Mouse (Mus musculus): ENCODE results near the gene Pigu. TPM values are rescaled to one million over a fixed set of nuclear protein-coding genes. Genes with fewer than 3 reads are reported as not detected.

Gene Pigu
- total RNA-seq, 2 experiments from 2014 or later = 26.7 to 29.0 TPM

DNA sequence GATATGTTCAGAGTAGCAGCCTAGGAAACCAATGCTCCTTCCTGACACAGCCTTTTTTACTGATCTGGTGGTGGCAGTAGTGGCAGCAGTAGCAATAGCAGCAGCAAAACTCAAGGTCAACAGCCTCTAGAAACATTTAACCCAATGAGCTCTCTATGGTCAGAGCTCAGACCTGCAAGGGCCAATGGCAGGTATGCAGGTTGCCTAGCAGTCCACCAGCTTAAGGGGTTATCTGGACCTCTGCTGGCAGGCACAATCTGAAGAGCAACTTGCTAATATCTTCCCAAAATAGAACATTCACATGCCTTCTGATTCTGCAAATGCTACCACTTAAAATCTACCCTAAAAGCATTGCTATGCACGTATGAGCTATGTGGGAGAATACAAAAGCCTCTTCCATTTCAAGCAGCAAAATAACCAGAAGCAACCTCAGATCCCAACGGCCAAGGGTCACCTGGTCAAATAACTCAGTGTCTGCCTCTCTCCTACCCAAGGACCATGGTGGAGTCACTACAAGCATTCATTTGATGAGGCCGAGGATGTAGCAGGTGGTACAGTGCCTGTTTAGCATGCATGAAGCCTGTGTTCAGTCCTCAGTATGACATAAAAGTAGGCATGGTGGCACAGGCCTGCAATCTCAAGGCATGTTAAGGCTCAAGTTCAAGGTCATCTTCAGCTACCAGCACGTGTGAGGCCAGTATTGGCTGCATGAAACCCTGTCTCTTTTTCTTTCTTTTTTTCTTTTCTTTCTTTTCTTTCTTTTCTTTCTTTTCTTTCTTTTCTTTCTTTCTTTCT is 69.6 kb downstream of the Pigu start:
- DNase-seq = no peak

DNA sequence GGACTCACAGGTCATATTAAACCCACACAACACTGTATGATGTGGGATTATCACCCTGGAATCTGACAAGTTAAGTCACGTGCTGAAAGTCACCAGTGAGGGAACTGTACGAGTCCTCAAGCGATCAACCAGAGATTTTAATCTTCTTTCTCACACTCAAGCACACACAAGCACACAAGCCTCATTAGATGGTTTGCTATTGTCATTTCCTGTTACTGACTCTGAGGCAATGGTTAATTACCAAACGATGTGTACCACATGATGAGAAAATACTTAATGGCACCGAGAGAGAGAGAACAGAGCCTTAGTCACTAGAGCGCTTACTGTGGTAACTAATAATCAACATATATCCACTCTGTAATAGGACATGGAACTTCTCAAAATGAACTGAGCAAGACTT is 71.5 kb downstream of the Pigu start:
- DNase-seq = no peak

GRCm38 (mm10) chr2:155284647-155285046 is 72.6 kb downstream of the Pigu start:
- no peak for DNase-seq

DNA sequence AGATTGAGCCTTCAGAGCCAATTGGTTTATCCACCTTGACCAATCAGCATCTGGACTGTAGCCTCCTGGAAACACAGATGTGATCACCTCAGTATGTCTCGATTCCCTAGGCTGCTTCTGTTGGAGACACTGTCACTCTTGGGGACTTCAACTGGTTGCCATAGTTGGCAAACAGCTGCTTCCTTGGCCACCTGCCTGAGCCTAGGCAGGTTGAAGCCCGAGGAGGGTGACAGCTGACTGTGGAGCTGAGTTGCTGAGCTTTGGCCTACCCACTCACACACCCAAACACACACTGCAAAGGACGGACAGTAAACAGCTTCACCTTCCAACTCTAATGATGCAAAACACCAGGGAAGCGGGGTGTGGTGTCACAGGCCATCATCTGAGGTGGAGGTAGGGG is 73.4 kb downstream of the Pigu start:
- DNase-seq = no peak

- no peak for DNase-seq
Measured at GRCm38 (mm10) chr2:155280116-155280515, 77.1 kb downstream of the Pigu start.

- DNase-seq = no peak
Measured at GRCm38 (mm10) chr2:155279163-155279562, 78.1 kb downstream of the Pigu start.

GRCm38 (mm10) chr2:155278361-155278760 is 78.9 kb downstream of the Pigu start:
- no peak for DNase-seq

GRCm38 (mm10) chr2:155277721-155278120 is 79.5 kb downstream of the Pigu start:
- DNase-seq = no peak

DNA sequence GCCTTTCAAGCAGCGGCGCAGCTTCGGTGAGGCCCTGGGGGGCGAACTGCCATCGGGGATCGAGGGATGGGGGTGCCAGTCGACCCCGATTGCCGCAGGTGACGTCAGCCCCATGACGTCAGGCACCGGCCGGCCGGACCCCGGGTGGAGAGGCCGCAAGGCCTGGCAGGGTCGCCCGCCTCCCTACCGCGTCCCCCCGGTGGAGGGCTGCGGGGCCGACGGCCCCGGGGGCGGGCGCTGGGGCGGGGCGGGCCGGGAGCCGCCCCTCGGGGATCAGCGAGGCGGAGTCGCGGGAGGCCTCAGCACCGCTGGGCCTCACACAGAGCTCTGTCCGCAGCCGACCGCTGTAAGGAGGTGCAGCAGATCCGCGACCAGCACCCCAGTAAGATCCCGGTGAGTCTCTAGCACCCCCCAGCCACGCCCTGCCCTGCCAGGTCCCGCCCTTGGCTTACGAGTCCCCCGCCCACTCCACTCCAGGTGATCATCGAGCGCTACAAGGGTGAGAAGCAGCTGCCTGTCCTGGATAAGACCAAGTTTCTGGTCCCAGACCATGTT is 80.5 kb downstream of the Pigu start:
- DNase-seq = peak in 1 of 2 experiments; percentile 59

DNA sequence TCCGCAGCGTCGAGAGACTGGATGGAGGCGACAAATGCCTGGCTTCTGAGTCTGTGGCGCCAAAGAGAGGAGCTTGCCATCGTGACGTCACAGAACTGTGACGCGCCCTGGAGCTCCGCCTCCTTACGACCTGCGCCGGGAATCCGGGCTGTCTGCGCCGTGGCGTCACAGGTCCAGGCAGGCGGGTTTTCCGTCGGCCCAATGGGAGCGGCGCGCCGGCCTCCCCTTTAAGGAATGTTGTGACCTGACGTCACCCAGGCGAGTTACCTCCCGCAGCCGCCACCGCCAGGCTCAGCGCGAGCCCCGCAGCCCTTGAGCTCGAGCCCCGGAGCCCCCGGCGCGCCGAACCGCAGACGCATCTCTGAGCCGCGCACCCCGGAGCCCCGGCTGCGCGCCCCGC is 81.0 kb downstream of the Pigu start, which contains the start of gene Map1lc3a:
Gene Map1lc3a, plus strand, starts transcription at position 103 of the 400 bp plus-strand sequence.
- peak; percentile 97 for DNase-seq

DNA sequence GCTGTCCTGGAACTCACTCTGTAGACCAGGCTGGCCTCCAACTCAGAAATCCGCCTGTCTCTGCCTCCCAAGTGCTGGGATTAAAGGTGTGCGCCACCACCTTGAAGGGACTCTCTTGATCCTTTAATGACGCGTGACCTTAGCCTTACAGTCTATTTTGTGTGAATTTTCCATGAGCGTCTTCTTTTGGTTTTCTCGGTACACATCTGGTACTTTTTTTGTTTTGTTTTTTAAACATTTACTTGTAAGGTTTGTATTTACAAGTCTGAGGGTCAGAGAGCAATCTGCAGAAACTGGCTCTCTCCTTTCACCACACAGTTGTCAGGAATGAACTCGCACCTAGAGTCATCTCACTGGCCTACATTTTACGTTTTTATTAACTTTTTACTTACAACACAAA is 83.6 kb downstream of the Pigu start:
- DNase-seq = no peak

DNA sequence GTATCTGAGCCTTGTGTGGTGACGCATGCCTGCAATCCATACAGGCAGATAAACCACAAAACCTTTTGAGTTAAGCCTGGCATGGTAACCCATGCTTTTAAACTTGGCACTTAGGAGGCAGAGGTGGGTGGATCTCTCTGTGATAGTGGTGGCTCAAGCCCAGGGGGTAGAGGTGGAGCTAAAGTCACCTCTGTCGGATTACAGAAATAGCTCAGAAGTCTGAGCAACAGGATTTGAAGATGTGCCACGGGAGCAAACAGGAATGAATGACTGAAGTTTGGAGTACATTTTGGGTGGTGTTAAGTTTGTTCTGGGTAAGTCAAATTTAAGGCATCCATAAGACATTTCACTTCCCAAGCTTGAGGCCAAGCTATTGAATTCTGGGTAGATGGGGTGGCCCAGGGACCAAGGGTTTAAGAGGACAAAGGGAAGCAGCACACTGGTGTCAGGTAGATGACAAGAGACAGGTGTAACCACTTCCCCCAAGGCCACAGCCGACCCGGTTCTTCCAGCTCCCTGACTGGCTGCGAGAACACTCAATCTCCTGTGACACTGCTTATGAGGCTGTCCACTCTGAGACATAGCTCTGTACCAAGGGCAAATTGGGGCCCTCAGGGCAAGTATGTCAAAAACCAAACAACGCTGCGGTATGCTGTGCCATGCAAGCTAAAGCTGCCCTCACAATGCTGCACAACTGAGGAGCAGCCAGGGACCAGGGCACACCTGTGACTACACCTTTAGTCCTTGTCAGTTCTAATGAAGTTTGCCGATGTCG is 84.6 kb downstream of the Pigu start:
- DNase-seq = no peak

DNA sequence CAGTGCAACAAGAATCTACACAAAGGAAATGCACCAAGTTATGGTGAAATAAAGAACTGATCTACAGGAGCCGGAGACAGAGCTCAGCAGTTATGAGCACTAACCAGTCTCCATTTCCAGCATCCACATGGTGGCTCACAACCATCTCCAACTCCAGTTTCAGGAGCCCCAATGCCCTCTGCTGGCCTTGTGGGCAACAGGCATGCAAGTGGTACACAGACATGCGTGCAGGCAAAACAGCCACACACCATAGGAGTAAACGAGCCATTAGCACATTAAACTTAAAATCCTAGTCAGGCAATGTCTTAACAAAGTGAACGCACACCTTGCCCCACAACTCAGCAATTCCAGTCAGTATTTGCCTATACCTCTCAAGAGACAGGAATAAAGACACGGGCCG is 85.3 kb downstream of the Pigu start:
- no peak for DNase-seq

GRCm38 (mm10) chr2:155266896-155267295 is 90.3 kb downstream of the Pigu start:
- no peak for DNase-seq

- no peak for DNase-seq
Measured at GRCm38 (mm10) chr2:155265526-155265925, 91.7 kb downstream of the Pigu start.

- no peak for DNase-seq
Measured at GRCm38 (mm10) chr2:155249588-155249987, 107.6 kb downstream of the Pigu start.

- no peak for DNase-seq
Measured at GRCm38 (mm10) chr2:155248718-155249117, 108.5 kb downstream of the Pigu start.

DNA sequence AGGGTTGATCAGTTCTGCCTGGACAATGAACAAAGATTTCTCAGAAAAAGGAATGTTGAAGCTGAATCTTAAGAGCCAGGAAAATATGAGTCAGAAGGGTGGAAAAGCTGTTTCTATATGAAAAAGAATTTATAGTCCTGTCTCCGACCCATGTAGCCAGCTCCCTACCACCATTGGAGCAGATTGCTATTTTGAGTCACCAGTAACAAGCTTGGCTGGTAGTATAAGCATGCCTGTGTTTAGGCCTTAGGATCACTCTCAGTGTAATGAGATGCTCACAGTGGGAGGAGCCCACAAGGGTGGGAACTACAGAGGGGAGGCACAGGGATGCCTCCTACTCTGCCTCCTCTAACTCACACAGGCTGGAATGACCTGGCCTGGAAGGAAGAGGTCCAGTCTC is 109.0 kb downstream of the Pigu start:
- no peak for DNase-seq

DNA sequence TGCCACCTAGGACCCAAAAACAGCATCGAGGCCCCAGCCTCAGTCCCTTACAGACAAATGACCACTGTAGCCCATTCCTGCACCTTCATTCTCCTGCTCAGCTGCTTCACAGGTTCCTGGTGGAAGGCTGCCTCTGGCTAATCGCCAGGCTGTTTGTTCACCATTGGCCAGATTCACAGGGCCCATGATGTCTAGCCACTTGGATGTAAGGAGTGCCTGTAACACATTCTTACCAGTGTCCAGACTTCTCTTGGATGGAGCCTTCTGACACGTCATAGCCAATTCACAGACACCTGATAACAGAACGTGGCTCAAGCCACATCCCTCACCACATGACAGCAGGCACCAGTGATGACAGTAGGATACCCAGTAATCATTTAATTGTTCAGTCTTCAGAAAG is 111.0 kb downstream of the Pigu start:
- no peak for DNase-seq

DNA sequence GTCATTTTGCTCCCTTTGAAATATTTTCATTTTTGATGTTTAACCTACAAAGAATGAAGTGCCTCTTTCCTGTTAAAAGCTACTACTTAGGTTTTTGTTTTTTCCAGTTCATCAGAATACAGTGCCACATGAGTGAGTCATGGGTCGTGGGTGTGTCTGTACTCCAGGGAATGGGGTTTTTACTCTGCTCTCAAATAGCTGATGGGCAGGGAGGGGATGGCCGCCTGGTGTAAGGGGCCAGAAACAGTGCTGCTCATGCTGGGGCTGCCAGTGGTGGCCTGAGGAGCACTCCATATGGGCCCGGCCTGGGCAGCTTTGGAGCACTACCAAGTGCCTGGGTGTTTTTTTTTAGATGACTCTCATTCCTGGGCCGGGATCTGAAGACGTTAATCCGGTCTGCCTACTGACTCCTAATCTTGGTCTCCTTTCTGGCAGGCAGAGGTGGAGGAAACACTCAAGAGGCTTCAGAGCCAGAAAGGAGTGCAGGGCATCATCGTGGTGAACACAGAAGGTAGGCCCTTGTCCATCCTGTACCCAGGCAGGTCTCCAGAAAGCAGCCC is 114.9 kb downstream of the Pigu start:
- DNase-seq = no peak

GRCm38 (mm10) chr2:155240915-155241314 is 116.3 kb downstream of the Pigu start:
- no peak for DNase-seq

GRCm38 (mm10) chr2:155237276-155237675 is 120.0 kb downstream of the Pigu start:
- no peak for DNase-seq

GRCm38 (mm10) chr2:155236362-155236992 is 120.8 kb downstream of the Pigu start, which contains the start of gene Dynlrb1:
TSS of gene Dynlrb1 (plus strand) at chr2:155236533.
- peak; percentile 98 to 99 for DNase-seq

Data from layer of hippocampus, postnatal 36 days (tissue).